Mouse (Mus musculus): Measurements from ENCODE around the gene Tbx5.

GRCm38 (mm10) chr5:119867986-119868385 is 35.5 kb downstream of the Tbx5 start:
- no peak for TF ChIP-seq CTCF (IDR thresholded peaks at IDR 0.05; ENCODE audit: low read depth, low read length)
- TF ChIP-seq POLR2A (IDR thresholded peaks at IDR 0.05; ENCODE audit: borderline replicate concordance, low read depth, low read length) = no peak

All from bone marrow macrophage, adult 2 months (primary cell).